Mouse (Mus musculus) adrenal gland, postnatal 10 days (tissue): ENCODE results near the gene Trat1. TPM values are rescaled to one million over a fixed set of nuclear protein-coding genes. Genes with fewer than 3 reads are reported as not detected.

Source experiments
- DNase-seq: peaks from one replicate; pipeline ENCODE4 v3.0.0; 2021; ENCODE audit warnings: mixed read lengths
- long read RNA-seq, 2 experiments: library from polyadenylated mRNA; stranded (forward); transcript quantifications; one replicate each; pipeline ENCODE4 v2.0.0; 2021
- total RNA-seq, 2 experiments: library from RNA; stranded (reverse); gene quantifications; 2 replicates each; pipeline ENCODE4 v1.2.3; 2021

The Trat1 gene
- under 1 TPM; 0.33 to 0.75 TPM for total RNA-seq
- long read RNA-seq, experiment 1, result 0 reads
- long read RNA-seq, experiment 2, result 0 reads

- DNase-seq, result no peak
Measured at GRCm38 (mm10) chr16:48771971-48772445, at the start of gene Trat1. Trat1 (minus strand) TSS chr16:48772021.

GRCm38 (mm10) chr16:48818524-48818923 lies 46.7 kb upstream of the Trat1 start:
- DNase-seq, result no peak

GRCm38 (mm10) chr16:48816695-48817094 lies 44.9 kb upstream of the Trat1 start, which contains the start of gene Retnlb:
Retnlb (plus strand) TSS chr16:48816856.
- DNase-seq, result no peak

GRCm38 (mm10) chr16:48811881-48812436 lies 40.1 kb upstream of the Trat1 start:
- no peak for DNase-seq

GRCm38 (mm10) chr16:48809374-48809773 lies 37.6 kb upstream of the Trat1 start:
- no peak for DNase-seq

GRCm38 (mm10) chr16:48806521-48806920 lies 34.7 kb upstream of the Trat1 start:
- DNase-seq, result no peak

GRCm38 (mm10) chr16:48805412-48805811 lies 33.6 kb upstream of the Trat1 start:
- DNase-seq, result no peak

- no peak for DNase-seq
Measured at GRCm38 (mm10) chr16:48800906-48801305, 29.1 kb upstream of the Trat1 start.

GRCm38 (mm10) chr16:48799470-48799869 lies 27.6 kb upstream of the Trat1 start:
- DNase-seq, result no peak

GRCm38 (mm10) chr16:48798285-48798684 lies 26.5 kb upstream of the Trat1 start:
- DNase-seq, result no peak

- DNase-seq, result no peak
Measured at GRCm38 (mm10) chr16:48788704-48789185, 16.9 kb upstream of the Trat1 start.

- DNase-seq, result no peak
Measured at GRCm38 (mm10) chr16:48786258-48786657, 14.4 kb upstream of the Trat1 start.

- no peak for DNase-seq
Measured at GRCm38 (mm10) chr16:48777254-48777653, 5.4 kb upstream of the Trat1 start.

GRCm38 (mm10) chr16:48769183-48769582 lies 2.6 kb downstream of the Trat1 start:
- no peak for DNase-seq

- no peak for DNase-seq
Measured at GRCm38 (mm10) chr16:48760643-48761481, 11.0 kb downstream of the Trat1 start.

- no peak for DNase-seq
Measured at GRCm38 (mm10) chr16:48750145-48750827, 21.5 kb downstream of the Trat1 start.

GRCm38 (mm10) chr16:48745418-48745817 lies 26.4 kb downstream of the Trat1 start:
- no peak for DNase-seq

GRCm38 (mm10) chr16:48745011-48745410 lies 26.8 kb downstream of the Trat1 start:
- no peak for DNase-seq

GRCm38 (mm10) chr16:48741549-48741948 lies 30.3 kb downstream of the Trat1 start:
- DNase-seq, result no peak

- DNase-seq, result no peak
Measured at GRCm38 (mm10) chr16:48739974-48740373, 31.8 kb downstream of the Trat1 start.

GRCm38 (mm10) chr16:48738429-48738828 lies 33.4 kb downstream of the Trat1 start:
- DNase-seq, result no peak

GRCm38 (mm10) chr16:48736890-48737289 lies 34.9 kb downstream of the Trat1 start:
- no peak for DNase-seq

- DNase-seq, result no peak
Measured at GRCm38 (mm10) chr16:48720259-48720658, 51.6 kb downstream of the Trat1 start.
